Mouse (Mus musculus) stomach, embryonic 14.5 days (tissue): ENCODE measurements around the gene 1700023F06Rik. TPM values are rescaled to one million over a fixed set of nuclear protein-coding genes. Genes with fewer than 3 reads are reported as not detected.
"Not testable (repeated sequence)": the region's sequence is repeated elsewhere in the genome, so short reads cannot be mapped to it uniquely, and the experiment has no call there.

Experiments
- ATAC-seq: fragments of 200-750 bp; cut with Nextera tagmentation; 2 replicates; pipeline ENCODE4 v1.8.0; 2017; ENCODE audit warnings: low read depth, moderate TSS enrichment; ENCODE audit not compliant: insufficient number of reproducible peaks, insufficient read depth, low FRiP score
- H3K27ac ChIP-seq: fragments of 300-500 bp; sonication (generic); 2 replicates; pipeline ENCODE4 v1.5.1; 2014; ENCODE audit warnings: mild to moderate bottlenecking, low read length, moderate library complexity, mixed read lengths
- H3K27me3 ChIP-seq: fragments of 300-500 bp; sonication (generic); 2 replicates; pipeline ENCODE4 v1.6.1; 2014; ENCODE audit warnings: low read length, control low read depth, mixed read lengths; ENCODE audit not compliant: control insufficient read depth, insufficient read depth
- H3K36me3 ChIP-seq: fragments of 300-500 bp; sonication (generic); 2 replicates; pipeline ENCODE4 v1.6.1; 2014; ENCODE audit warnings: mild to moderate bottlenecking, control low read depth, low read length, moderate library complexity, mixed read lengths; ENCODE audit not compliant: control insufficient read depth, insufficient read depth
- H3K4me1 ChIP-seq: fragments of 300-500 bp; sonication (generic); 2 replicates; pipeline ENCODE4 v1.6.1; 2014; ENCODE audit warnings: low read length, control low read depth, mixed read lengths; ENCODE audit not compliant: control insufficient read depth, insufficient read depth
- H3K4me2 ChIP-seq: fragments of 300-500 bp; sonication (generic); replicated peaks from 2 replicates; pipeline ENCODE4 v1.6.1; 2014; ENCODE audit warnings: low read depth, low read length, control low read depth
- H3K4me3 ChIP-seq: fragments of 300-500 bp; sonication (generic); 2 replicates; pipeline ENCODE4 v1.5.1; 2014; ENCODE audit warnings: low read depth, low read length, control low read depth
- H3K9ac ChIP-seq: fragments of 300-500 bp; sonication (generic); replicated peaks from 2 replicates; pipeline ENCODE4 v1.6.1; 2014; ENCODE audit warnings: low read depth, mild to moderate bottlenecking, control low read depth, low read length, moderate library complexity, mixed read lengths
- H3K9me3 ChIP-seq: fragments of 300-500 bp; sonication (generic); 2 replicates; pipeline ENCODE4 v1.6.1; 2016; ENCODE audit warnings: low read depth, low read length, control low read depth; ENCODE audit not compliant: control insufficient read depth
- WGBS: fragments of 180-500 bp; shearing (Covaris S2); extraction: QIAGEN DNeasy Blood & Tissue Kit; methylation state at CpG from one replicate; pipeline ENCODE4 v1.1.7; 2014; 5-methylcytosine and 5-hydroxymethylcytosine counted together
- polyA plus RNA-seq: library from polyadenylated mRNA; unstranded; fragments of >200 nt; fragmentation: Nextera tagmentation; extraction: Ambion mirVana; gene quantifications from 2 replicates; pipeline ENCODE4 v1.2.1, GENCODE M21; 2014

The 1700023F06Rik gene
- polyA plus RNA-seq, 1 experiment from 2014 or later, result 1.5 TPM

- 61% methylated on average over 1 of the region's 1 CpGs for WGBS
- Histone ChIP-seq H3K27ac (no peak overlapping the region), H3K4me2 (no peak overlapping the region), H3K27me3 (no peaks in the 10 kb centered on the region), H3K9me3 (no peaks in the 10 kb centered on the region; the same call in 1 of the 2 replicates), H3K4me3 (no peak overlapping the region), H3K9ac (no peak overlapping the region), H3K4me1 (0 out of 2 replicates have a peak, but pooled peaks cover 3% of the 10 kb centered on the region), H3K36me3 (peaks cover 28% of the 10 kb centered on the region)
- no peak for ATAC-seq
Observed at GRCm38 (mm10) chr11:103234447-103234846, 26.1 kb upstream of the 1700023F06Rik start.

- no peaks in the 10 kb centered on the region for H3K27me3 ChIP-seq
- 31% methylated on average over 7 of the region's 7 CpGs for WGBS
- H3K27ac ChIP-seq, result no peak overlapping the region
- H3K4me2 ChIP-seq, result no peak overlapping the region
- ATAC-seq, result no peak
- peaks cover 25% of the 10 kb centered on the region for H3K36me3 ChIP-seq
- no peak overlapping the region for H3K9ac ChIP-seq
- no peaks in the 10 kb centered on the region; the same call in 1 of the 2 replicates for H3K9me3 ChIP-seq
- 0 out of 2 replicates have a peak, but pooled peaks cover 3% of the 10 kb centered on the region for H3K4me1 ChIP-seq
- no peak overlapping the region for H3K4me3 ChIP-seq
Observed at GRCm38 (mm10) chr11:103232966-103233365, 24.6 kb upstream of the 1700023F06Rik start.

GRCm38 (mm10) chr11:103231367-103231766, 23.0 kb upstream of the 1700023F06Rik start:
- Histone ChIP-seq H3K27me3 (no peaks in the 10 kb centered on the region), H3K9me3 (no peaks in the 10 kb centered on the region; the same call in 1 of the 2 replicates), H3K4me1 (no peaks in the 10 kb centered on the region), H3K4me3 (no peak overlapping the region), H3K4me2 (no peak overlapping the region), H3K9ac (no peak overlapping the region), H3K36me3 (peaks cover 26% of the 10 kb centered on the region), H3K27ac (no peak overlapping the region)
- 91% methylated on average over 7 of the region's 7 CpGs for WGBS
- ATAC-seq, result no peak

GRCm38 (mm10) chr11:103230626-103231025, 22.3 kb upstream of the 1700023F06Rik start:
- 88% methylated on average over 19 of the region's 19 CpGs for WGBS

GRCm38 (mm10) chr11:103229608-103230007, 21.2 kb upstream of the 1700023F06Rik start:
- no peaks in the 10 kb centered on the region for H3K4me1 ChIP-seq
- H3K9me3 ChIP-seq, result no peaks in the 10 kb centered on the region; the same call in 1 of the 2 replicates
- WGBS, result 100% methylated on average over 2 of the region's 2 CpGs
- peaks cover 30% of the 10 kb centered on the region for H3K36me3 ChIP-seq
- no peak overlapping the region for H3K27ac ChIP-seq
- H3K9ac ChIP-seq, result no peak overlapping the region
- H3K27me3 ChIP-seq, result no peaks in the 10 kb centered on the region
- no peak overlapping the region for H3K4me3 ChIP-seq
- H3K4me2 ChIP-seq, result no peak overlapping the region
- no peak for ATAC-seq

More at GRCm38 (mm10) chr11:103230626-103231025, 22.3 kb upstream of the 1700023F06Rik start:
- Histone ChIP-seq H3K4me2 (no peak overlapping the region), H3K4me3 (no peak overlapping the region), H3K27ac (no peak overlapping the region), H3K4me1 (no peaks in the 10 kb centered on the region), H3K9me3 (no peaks in the 10 kb centered on the region; the same call in 1 of the 2 replicates), H3K36me3 (peaks cover 26% of the 10 kb centered on the region), H3K9ac (no peak overlapping the region), H3K27me3 (no peaks in the 10 kb centered on the region)
- ATAC-seq, result no peak

GRCm38 (mm10) chr11:103223951-103224456, 15.6 kb upstream of the 1700023F06Rik start:
- Histone ChIP-seq H3K36me3 (peaks cover 30% of the 10 kb centered on the region; the same call in 1 of the 2 replicates), H3K9me3 (no peaks in the 10 kb centered on the region), H3K9ac (no peak overlapping the region), H3K27me3 (no peaks in the 10 kb centered on the region), H3K4me3 (no peak overlapping the region), H3K27ac (no peak overlapping the region), H3K4me1 (no peaks in the 10 kb centered on the region), H3K4me2 (no peak overlapping the region)
- no peak for ATAC-seq
- WGBS, result 67% methylated on average over 18 of the region's 18 CpGs

- H3K27ac ChIP-seq, result no peak overlapping the region
- no peak overlapping the region for H3K4me3 ChIP-seq
- H3K9me3 ChIP-seq, result no peaks in the 10 kb centered on the region
- no peak overlapping the region for H3K4me2 ChIP-seq
- peaks cover 27% of the 10 kb centered on the region; the same call in 1 of the 2 replicates for H3K36me3 ChIP-seq
- ATAC-seq, result no peak
- H3K9ac ChIP-seq, result no peak overlapping the region
- no peaks in the 10 kb centered on the region for H3K4me1 ChIP-seq
- 88% methylated on average over 10 of the region's 10 CpGs for WGBS
- H3K27me3 ChIP-seq, result no peaks in the 10 kb centered on the region
Observed at GRCm38 (mm10) chr11:103223444-103223843, 15.1 kb upstream of the 1700023F06Rik start.

DNA sequence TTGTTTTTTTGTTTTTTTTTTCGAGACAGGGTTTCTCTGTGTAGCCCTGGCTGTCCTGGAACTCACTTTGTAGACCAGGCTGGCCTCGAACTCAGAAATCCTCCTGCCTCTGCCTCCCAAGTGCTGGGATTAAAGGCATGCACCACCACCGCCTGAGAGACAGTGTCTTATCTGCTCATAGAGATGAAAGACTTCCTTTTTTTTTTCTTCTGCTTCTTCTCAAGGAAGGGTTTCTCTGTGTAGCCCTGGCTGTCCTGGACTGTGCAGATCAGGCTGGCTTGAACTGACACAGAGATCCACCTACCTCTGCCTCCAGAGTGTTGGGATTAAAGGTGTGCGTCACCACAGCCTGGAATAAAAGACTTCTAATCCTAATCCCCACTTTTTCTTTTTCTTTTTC, 14.4 kb upstream of the 1700023F06Rik start:
- H3K36me3 ChIP-seq, result peaks cover 27% of the 10 kb centered on the region; the same call in 1 of the 2 replicates
- H3K4me2 ChIP-seq, H3K4me1 ChIP-seq, H3K4me3 ChIP-seq, H3K9ac ChIP-seq, H3K9me3 ChIP-seq, H3K27me3 ChIP-seq, ATAC-seq, H3K27ac ChIP-seq: not testable (repeated sequence)
- 85% methylated on average over 4 of the region's 4 CpGs for WGBS

DNA sequence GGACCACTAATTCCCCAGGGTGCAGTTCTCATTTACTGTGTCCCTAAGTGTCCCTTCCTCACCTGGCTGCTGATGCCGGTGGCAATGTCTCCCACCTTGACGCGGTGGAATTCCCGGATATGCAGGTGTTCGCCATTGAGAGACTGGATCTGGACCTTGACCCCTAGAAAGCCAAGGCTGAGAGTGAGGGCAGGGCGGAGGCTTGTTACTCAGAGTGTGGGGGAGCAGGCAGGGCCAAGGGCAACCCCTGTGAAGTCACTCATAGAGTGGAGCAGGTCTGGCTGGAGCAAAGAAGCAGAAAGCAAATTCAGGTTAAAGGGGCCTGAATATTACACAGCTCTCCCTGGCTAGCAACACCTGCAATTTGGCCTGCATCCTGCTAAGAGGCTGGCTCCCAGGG, 13.1 kb upstream of the 1700023F06Rik start:
- Histone ChIP-seq H3K27me3 (no peaks in the 10 kb centered on the region), H3K27ac (no peak overlapping the region), H3K9ac (no peak overlapping the region), H3K4me1 (no peaks in the 10 kb centered on the region), H3K4me2 (no peak overlapping the region), H3K36me3 (peaks cover 20% of the 10 kb centered on the region; the same call in 1 of the 2 replicates), H3K4me3 (no peak overlapping the region), H3K9me3 (no peaks in the 10 kb centered on the region)
- no peak; the same call in 1 of the 2 replicates for ATAC-seq
- 79% methylated on average over 6 of the region's 6 CpGs for WGBS
